Mouse (Mus musculus): ENCODE measurements around the gene Baz2a.

Gene Baz2a

DNA sequence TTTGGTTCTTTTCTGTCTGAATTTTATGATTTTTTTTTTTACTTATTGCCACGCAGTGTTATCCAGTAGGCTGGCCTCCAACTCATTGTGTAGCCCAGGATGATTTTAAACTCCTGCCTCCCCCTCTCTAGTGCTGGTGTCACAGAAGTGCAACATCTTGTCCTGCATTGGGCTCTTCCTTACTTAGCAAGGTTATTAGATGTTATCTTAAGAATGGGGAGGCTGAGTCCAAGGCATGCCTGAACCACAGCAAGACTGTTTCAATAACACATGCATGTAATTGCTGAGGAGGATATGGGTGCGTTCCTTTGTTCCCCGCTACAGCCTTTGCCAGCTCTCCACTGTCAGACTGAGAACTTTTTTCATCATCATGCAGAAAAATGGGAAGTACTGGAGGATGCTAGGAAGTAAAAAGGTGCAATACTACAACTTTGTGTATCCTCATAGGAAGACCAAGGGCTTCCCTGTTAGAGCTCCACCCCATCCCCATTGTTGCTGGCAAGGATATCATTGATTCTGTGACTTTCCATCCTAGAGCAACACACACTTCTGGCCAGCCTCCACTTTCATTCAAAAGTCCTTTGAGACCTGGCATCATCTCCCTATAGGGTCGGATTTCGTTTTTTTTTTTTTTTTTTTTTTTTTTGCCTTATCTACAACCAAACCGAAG, 9.4 kb upstream of the Baz2a start:
- in situ Hi-C loops (cut with MboI, MseI) = loop anchor here (10.0 kb wide), 1 partner anchor 567 kb away; the partner anchor contains the start of gene Ndufa4l2

DNA sequence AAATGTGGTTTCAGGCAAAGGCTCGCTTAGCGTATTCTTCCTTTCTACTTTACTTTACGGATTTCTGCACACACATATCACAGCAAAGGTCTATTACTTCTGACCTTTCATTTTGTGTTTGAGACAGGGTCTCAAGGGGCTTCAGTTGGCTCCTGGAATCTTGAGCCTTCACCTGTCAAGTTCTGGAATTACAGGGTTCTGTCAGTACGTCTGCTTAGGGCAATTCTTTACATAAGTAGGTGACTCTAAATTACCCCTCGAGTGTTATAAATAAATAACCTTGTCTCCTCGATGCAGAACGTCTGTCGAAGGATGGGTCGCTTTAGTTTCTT, 8.9 kb upstream of the Baz2a start:
- in situ Hi-C loops (cut with MboI, MseI) = loop anchor here (10.0 kb wide), 1 partner anchor 568 kb away; the partner anchor contains the start of gene Ndufa4l2

DNA sequence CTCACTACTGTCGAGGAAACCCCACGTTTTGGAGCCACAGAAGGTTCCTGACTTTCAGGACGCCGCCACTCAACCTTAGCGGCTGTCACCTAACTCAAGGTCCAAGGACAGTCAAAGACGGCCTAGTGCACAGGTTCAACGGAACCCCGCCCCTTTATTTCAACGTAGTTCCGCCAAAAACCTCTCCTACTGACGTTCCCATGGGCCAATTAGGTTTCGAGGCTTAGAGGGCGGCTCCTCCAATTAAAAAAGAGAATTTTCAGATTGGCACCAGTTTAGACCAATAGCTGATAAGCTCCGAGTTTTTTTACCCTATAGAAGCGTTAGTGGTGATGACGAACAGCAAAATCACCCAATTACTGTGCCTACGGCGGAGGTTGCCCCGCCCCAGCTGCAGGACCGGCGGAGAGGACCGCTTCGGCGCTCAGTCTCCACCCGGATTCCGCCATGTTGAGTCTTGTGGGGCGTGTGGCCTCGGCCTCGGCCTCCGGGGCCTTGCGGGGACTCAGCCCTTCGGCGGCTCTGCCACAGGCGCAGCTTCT, 8.4 kb upstream of the Baz2a start, which contains the start of gene Atp5b:
TSS of gene Atp5b (plus strand) at position 394 of the 542 bp plus-strand sequence.
- in situ Hi-C loops (cut with MboI, MseI) = loop anchor here (10.0 kb wide), 1 partner anchor 568 kb away; the partner anchor contains the start of gene Ndufa4l2

DNA sequence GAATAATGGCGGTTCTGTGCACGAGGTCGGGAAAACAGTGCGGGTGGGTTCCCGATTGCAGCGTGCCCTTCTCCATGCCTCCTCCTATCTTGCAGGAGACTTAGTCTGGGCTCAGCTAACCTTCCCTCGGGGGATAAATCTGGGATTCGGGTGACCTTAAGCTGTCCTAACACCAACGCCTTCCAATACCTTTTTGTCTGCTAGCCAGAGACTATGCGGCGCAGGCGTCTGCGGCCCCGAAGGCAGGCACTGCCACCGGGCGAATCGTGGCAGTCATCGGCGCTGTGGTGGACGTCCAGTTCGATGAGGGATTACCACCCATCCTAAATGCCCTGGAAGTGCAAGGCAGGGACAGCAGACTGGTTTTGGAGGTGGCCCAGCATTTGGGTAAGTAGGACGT, 7.7 kb upstream of the Baz2a start:
- in situ Hi-C loops (cut with MboI, MseI) = loop anchor here (10.0 kb wide), 1 partner anchor 569 kb away; the partner anchor contains the start of gene Ndufa4l2

DNA sequence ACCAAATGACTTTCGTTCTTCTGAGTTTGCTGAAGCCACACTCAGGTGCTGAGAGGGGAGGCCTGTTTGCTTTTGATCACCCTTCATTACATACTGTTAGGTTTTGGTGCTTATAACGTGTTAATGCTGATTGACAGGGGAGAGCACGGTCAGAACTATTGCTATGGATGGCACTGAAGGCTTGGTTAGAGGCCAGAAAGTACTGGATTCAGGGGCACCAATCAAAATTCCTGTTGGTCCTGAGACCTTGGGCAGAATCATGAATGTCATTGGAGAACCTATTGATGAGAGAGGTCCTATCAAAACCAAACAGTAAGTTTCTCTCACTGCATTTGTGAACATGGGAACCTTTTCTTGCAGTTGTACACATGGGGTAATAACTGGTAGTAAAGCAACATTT, 7.2 kb upstream of the Baz2a start:
- in situ Hi-C loops (cut with MboI, MseI) = loop anchor here (10.0 kb wide), 1 partner anchor 569 kb away; the partner anchor contains the start of gene Ndufa4l2

DNA sequence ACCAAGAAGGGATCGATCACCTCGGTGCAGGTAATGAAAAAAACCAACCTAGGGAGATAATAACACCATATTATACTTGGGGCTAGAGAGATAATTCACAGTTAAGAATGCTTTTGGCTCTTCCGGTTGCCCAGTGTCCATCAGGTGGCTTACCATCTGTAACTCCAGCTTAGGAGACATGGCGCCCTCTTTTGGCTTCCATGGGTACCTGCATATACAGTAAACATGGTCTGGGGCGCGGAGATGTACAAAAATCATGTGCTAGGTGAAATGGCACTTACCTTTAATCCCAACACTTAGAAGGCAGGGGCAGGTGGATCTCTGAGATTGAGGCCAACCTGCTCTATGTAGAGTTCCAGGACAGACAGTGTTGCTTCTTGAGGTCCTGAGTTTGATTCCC, 5.0 kb upstream of the Baz2a start:
- in situ Hi-C loops (cut with MboI, MseI) = loop anchor here (5.0 to 10.0 kb wide), 2 partner anchors 39 to 572 kb away; partner anchors contain the start of gene Ndufa4l2

DNA sequence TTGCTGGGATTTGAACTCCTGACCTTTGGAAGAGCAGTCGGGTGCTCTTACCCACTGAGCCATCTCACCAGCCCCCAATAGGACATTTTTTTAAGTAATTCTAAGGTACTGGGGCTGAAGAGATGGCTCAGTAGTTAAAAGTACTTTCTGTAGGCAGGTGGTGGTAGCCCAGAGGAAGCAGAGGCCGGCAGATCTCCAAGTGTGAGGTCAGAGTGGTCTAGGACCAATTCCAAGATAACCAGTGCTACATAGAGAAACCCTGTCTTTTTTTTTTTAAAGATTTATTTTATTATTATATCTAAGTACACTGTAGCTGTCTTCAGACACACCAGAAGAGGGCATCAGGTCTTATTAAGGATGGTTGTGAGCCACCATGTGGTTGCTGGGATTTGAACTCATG, 4.2 kb upstream of the Baz2a start:
- in situ Hi-C loops (cut with MboI, MseI) = loop anchor here (5.0 to 10.0 kb wide), 2 partner anchors 40 to 572 kb away; partner anchors contain the start of gene Ndufa4l2

DNA sequence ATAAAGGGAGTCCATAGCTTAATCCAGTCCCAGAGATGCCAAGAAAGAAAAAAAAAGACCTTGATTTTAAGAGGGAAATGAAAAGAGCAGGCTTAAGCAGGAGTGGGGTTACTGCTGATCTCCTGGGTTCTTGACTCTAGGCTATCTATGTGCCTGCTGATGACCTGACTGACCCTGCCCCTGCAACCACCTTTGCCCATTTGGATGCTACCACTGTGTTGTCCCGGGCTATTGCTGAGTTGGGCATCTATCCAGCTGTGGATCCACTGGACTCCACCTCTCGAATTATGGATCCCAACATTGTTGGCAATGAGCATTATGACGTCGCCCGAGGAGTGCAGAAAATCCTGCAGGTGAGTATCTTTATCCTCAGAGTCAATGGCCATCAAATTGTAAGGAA, 3.2 kb upstream of the Baz2a start:
- in situ Hi-C loops (cut with MboI, MseI) = loop anchor here (5.0 to 10.0 kb wide), 2 partner anchors 41 to 573 kb away; partner anchors contain the start of gene Ndufa4l2

DNA sequence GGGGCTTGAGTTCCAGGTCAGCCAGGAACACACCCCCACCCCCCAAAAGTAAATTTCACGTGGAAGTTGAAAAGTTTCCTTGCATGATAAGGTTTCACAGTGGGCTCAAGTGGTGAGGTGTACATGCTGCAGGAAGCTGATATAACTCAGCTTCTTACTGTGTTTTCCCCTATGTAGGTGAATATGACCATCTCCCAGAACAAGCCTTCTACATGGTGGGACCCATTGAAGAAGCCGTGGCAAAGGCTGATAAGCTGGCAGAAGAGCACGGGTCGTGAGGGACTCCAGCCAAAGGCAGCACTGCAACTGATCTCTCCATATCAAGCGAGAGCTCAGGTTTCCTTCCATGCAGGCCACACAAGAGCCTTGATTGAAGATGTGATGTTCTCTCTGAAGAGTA, 1.5 kb upstream of the Baz2a start:
- in situ Hi-C loops (cut with MboI, MseI) = loop anchor here (5.0 to 10.0 kb wide), 4 partner anchors 43 to 585 kb away; partner anchors contain the start of genes Ndufa4l2 and Suox

DNA sequence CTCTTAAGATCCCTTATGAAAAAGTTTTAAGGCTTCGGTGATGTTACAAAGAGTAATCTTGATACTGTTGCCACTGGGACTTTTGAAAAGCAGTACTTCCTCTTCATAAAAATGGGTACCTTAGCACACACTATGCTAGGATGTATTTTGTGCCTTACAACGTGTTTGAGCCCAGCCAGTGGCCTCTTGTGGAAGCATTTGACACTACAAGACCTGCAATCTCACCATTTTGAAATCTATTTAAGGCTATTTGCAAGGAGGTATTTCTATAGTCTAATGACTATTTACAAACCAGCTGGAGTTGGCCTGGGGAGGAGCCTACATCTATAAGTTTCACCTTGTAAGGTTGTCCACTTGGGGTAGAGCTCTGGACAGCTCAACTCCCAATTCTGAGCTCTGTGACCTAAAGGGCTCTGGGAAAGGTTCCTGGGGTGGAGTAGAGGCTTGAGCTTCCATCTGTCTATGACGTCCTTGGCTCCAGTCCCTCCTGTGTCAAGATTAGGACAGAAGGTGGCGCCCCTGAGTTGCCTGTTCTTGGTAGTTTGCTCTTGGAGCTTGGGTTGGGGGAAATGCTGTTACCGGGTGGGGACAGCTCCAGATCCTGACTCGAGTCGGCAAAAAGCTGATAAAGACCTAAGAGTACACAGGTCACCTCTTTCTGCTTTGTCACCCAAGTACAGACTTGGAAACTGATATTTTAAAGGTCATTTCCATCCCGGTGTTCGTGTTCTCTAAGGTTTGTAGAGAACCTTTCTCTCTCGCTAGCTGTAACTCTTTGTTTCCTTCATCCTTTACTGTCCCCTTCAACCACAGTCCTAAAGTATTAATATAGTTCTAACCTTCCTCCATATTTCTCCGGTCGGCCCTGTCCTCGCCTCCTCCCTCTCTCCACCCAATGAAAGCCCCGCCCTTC, 470 bp upstream of the Baz2a start:
- in situ Hi-C loops (cut with MboI, MseI) = loop anchor here (5.0 to 10.0 kb wide), 2 partner anchors 419 to 584 kb away; partner anchors contain the start of gene Suox

DNA sequence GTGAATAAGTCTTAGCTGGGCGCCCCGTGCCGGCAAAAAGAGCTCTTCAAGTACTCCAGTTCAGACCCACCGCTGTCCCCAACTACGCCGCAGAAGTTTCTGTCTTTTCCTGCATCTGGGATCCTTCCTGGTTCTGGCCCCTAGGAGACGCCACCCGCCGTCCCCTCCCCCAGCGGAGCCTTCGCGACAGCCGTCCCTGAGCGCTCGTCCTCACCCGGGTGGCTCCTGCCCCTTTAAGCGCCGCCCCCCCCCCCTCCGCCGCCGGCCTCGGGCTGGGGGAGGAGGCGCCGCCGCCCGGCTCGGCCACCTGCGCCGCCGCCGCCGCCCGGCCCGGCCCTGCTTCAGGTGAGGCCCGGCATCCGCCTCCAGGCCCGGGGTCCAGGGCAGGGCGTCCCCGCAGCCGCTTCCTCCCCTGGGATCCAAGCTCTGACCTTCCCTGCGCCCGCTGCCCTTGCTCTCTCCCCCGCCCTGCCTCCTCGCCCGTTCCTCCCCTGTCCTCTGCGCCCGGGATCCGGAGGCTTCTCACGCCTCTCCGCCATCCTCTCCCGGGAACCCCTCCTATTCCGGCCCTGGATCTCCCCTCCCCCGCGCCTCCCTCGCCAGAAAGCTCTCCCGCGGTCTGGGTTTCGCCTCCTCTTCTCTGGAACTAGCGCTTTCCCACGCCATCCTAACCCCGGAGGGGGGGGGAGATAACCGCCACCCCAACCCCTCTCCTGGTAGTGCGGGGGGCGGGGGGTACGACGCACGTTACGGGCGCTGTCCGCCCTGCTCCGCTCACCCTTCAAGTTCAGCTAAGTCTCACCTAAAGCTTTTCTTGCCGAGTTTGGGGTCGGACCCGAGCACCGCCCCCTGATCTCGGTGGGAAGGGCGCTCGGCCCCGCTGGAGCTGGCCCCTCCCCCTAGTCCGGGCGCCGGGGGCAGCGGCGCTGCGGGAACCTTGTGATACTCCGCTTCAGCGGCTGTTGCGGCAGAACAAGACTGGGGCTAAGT, 1.4 kb downstream of the Baz2a start:
- in situ Hi-C loops (cut with MboI, MseI) = loop anchor here (5.0 to 10.0 kb wide), 2 partner anchors 420 to 582 kb away; partner anchors contain the start of gene Suox

DNA sequence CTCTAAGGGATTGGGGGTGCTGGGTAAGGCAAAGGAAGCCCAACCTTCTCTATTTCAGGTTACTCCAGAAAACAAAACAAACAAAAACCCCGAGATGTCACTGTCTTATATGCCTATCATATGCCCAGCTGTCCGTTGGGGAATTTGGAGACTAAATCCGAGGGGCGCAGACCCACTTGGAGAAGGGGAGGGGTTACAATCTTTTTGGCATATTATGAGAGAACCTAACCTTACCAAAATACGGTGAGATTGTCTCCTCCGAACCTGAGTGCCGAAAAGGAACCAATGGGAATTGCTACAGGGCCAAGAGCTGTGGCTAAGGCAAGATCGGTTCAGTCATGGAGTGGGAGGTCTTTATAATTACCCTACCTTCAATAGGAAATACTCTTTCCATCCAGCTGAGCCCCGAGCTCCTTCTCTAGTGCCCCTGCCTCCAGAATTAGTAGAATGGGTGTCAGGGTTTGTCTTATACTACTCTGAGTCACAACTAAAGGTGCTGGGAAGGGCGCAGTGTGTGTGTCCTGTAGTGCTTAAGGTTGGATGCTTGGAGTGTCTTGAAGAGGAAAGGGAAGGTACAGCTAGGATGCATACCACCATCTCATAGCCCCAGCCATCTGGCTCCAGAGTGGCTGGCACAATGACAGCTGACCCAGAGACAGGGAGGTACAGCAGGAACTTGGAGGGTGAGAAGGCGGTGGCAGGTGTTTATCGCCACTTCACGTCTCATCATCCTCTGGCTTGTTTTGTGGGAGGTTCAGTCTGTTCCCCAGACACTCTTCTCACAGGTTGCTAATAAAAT, 2.3 kb downstream of the Baz2a start:
- in situ Hi-C loops (cut with MboI, MseI) = loop anchor here (5.0 to 10.0 kb wide), 2 partner anchors 421 to 581 kb away; partner anchors contain the start of gene Suox

DNA sequence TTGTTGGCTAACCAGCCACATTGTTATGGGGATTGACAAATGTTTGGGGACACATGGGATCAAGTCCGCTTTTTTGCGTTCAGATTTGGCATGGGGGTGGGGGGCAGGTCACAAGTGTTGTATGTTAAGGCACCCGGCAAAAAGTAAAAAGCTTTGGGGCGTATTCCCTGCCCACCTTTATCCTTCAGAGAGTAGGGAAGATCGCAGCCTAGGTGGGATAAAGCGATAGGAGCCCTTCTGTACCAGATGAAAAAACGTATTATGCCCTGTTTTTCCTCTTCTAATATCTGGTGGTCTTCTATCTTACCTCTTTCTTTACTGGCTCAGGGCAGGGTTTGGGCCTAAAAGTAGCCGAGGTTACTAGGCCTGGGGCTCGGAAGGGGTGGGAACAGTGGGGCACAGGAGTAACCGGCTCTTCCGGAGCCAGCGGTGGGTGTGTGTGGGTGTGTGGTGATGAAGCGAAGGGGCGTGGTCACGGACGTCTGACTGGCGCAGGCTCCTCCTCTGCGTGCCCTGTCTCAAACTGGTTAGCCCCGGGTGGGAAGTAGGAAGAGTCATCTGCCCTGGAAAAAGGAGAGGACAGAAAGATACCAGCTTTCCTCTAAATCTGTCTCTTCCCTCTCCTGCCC, 3.1 kb downstream of the Baz2a start:
- in situ Hi-C loops (cut with MboI, MseI) = loop anchor here (5.0 to 10.0 kb wide), 2 partner anchors 422 to 580 kb away; partner anchors contain the start of gene Suox

DNA sequence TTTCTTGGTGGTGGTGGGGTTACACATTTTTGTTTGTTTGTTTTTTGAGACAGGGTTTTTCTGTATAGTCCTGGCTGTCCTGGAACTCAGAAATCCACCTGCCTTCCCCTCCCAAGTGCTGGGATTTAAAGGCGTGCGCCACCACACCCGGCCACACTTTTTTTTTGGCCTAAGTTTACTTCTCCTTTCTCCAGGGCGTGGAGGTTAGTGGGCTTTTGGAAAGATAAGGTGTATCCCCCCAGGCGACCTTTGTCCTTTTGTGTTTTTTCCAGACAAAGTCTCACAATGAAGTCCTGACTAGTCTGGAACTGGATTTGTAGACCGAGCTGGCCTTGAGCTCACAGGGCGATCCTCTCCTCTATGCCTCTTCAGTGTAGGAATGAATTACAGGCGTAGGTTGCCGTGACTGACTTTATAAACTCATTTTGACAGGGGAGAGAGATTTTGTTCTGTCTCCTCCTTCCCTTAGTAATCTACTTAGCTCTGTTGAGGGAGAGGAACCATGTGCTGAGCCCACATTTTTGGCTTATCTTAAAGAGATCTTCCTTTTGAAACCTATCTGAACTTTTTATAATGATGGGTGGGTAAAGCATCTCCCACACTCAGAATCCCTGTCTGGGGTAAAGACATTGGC, 3.7 kb downstream of the Baz2a start:
- in situ Hi-C loops (cut with MboI, MseI) = loop anchor here (5.0 to 10.0 kb wide), 2 partner anchors 92 to 580 kb away; partner anchors contain the start of gene Suox

DNA sequence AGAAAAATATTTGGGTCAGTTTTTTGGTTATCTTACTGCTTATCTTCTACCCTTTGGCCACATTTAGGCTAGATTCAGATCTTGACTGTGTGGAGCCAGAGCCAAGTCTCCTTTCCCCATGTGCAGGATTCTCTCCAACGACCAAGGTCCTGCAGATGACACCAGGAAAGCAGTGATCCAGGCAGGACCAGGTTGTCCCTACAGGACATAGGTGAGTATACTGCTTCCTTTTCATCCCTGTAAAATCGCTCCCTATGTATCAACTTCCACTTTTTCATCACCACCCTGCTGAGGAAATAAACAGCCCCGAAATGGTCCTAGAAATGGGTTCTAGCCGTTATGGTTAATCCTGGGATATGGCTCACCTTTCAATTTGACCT, 4.9 kb downstream of the Baz2a start:
- in situ Hi-C loops (cut with MboI, MseI) = loop anchor here (5.0 to 10.0 kb wide), 2 partner anchors 91 to 578 kb away; partner anchors contain the start of gene Suox

DNA sequence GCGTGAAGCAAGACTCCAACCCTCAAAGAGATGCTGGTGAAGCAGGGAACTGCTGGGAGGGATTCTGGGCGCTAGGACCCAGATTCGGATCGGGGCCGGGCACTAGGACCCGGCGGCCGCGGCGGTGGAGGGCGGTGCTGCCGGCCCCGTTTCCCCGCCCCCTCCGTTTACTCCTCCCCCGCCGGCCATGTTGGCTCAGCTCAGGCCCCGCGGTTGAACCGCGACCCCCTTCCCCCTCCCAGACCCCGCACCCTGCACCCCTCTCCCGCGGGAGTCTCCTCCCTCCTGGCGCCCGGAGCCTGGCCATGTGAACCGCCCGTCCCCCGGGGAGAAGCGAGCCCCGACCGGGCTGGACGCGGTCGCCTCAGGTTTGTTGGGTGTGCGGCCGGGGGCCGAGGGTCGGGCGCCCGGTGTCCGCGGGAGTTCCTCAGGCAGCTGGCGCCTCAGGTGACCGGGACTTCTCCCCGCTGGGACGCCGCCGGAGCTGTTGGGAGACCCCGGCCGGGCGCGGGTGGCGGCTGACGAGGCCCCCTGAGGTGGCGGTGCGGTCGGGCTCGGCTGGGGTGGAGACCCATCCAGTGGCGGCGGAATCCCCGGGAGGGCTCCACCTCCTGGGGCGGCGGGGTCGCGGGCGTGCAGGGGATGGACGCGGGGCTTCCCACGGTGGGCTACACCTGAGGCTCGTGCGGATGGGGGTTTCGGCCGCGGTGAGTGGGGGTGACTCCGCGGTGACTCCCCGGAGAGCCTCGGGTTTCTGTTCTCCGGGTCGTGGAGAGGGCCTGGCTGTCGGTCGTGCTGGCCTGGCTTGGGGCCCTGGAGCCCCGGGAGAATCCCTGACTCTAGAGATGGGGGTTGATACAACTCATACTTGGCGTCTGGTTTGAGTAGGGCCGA, 5.6 kb downstream of the Baz2a start:
- in situ Hi-C loops (cut with MboI, MseI) = loop anchor here (5.0 to 10.0 kb wide), 2 partner anchors 90 to 578 kb away; partner anchors contain the start of gene Suox

DNA sequence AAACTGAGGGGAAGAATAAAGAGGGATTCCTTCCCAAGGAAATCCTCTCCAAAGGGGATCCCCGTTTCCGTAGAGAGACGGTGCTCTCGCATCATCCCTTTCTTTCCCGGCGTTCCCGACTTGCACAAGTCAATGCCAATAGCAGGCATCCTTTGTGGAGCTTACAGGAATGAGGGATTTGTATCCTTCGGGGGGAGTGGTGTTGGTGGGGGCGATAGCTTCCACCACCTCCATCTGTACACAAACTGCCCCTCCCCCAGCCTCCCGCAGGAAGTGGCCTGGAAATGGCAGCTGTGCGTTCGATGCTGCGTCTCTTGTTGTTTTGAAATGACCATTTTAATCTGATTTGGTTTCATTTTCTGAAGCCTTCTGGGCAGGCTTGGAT, 6.2 kb downstream of the Baz2a start:
- in situ Hi-C loops (cut with MboI, MseI) = loop anchor here (5.0 to 10.0 kb wide), 2 partner anchors 90 to 577 kb away; partner anchors contain the start of gene Suox

Measured in T-helper 1 cell (primary cell).